Mouse (Mus musculus): ENCODE measurements around the gene Efcab9. TPM values are rescaled to one million over a fixed set of nuclear protein-coding genes. Genes with fewer than 3 reads are reported as not detected.

Gene Efcab9
- polyA plus RNA-seq, 1 experiment, result 217 TPM

GRCm38 (mm10) chr11:32536954-32537353 is 5.1 kb upstream of the Efcab9 start:
- Histone ChIP-seq H3K4me1 (ENCODE audit: control insufficient read depth, insufficient read depth, low read length) (peaks cover 17% of the 10 kb centered on the region), H3K27ac (ENCODE audit: control insufficient read depth, insufficient read depth, low read depth, low read length) (no peak overlapping the region), H3K4me3 (ENCODE audit: control insufficient read depth, low read depth, low read length) (no peak overlapping the region), H3K27me3 (ENCODE audit: control insufficient read depth, insufficient read depth, low read length) (no peaks in the 10 kb centered on the region), H3K36me3 (ENCODE audit: control insufficient read depth, insufficient read depth, low read length) (no peaks in the 10 kb centered on the region)
- TF ChIP-seq POLR2A (IDR thresholded peaks at IDR 0.05; ENCODE audit: control insufficient read depth, low read depth, low read length), result no peak
- TF ChIP-seq CTCF (IDR thresholded peaks at IDR 0.05; ENCODE audit: control insufficient read depth, insufficient read depth, insufficient replicate concordance, low read depth, low read length), result no peak

- Histone ChIP-seq H3K4me1 (ENCODE audit: control insufficient read depth, insufficient read depth, low read length) (peaks cover 17% of the 10 kb centered on the region), H3K4me3 (ENCODE audit: control insufficient read depth, low read depth, low read length) (no peak overlapping the region), H3K36me3 (ENCODE audit: control insufficient read depth, insufficient read depth, low read length) (no peaks in the 10 kb centered on the region), H3K27me3 (ENCODE audit: control insufficient read depth, insufficient read depth, low read length) (no peaks in the 10 kb centered on the region), H3K27ac (ENCODE audit: control insufficient read depth, insufficient read depth, low read depth, low read length) (no peak overlapping the region)
- TF ChIP-seq CTCF (IDR thresholded peaks at IDR 0.05; ENCODE audit: control insufficient read depth, insufficient read depth, insufficient replicate concordance, low read depth, low read length) (no peak), POLR2A (IDR thresholded peaks at IDR 0.05; ENCODE audit: control insufficient read depth, low read depth, low read length) (no peak)
These were observed 3.8 kb upstream of the Efcab9 start for GRCm38 (mm10) chr11:32535646-32536045.

- Histone ChIP-seq H3K27me3 (ENCODE audit: control insufficient read depth, insufficient read depth, low read length) (no peaks in the 10 kb centered on the region), H3K36me3 (ENCODE audit: control insufficient read depth, insufficient read depth, low read length) (no peaks in the 10 kb centered on the region), H3K4me3 (ENCODE audit: control insufficient read depth, low read depth, low read length) (peak overlapping the region; percentile 30), H3K27ac (ENCODE audit: control insufficient read depth, insufficient read depth, low read depth, low read length) (no peak overlapping the region), H3K4me1 (ENCODE audit: control insufficient read depth, insufficient read depth, low read length) (peaks cover 17% of the 10 kb centered on the region)
- no peak for TF ChIP-seq CTCF (IDR thresholded peaks at IDR 0.05; ENCODE audit: control insufficient read depth, insufficient read depth, insufficient replicate concordance, low read depth, low read length)
- no peak for TF ChIP-seq POLR2A (IDR thresholded peaks at IDR 0.05; ENCODE audit: control insufficient read depth, low read depth, low read length)
These were observed 2.7 kb upstream of the Efcab9 start for GRCm38 (mm10) chr11:32534453-32535075.

GRCm38 (mm10) chr11:32533482-32534261 is 1.8 kb upstream of the Efcab9 start:
- no peaks in the 10 kb centered on the region for H3K36me3 ChIP-seq (ENCODE audit: control insufficient read depth, insufficient read depth, low read length)
- H3K27ac ChIP-seq (ENCODE audit: control insufficient read depth, insufficient read depth, low read depth, low read length), result peak overlapping the region; percentile 15; the same call in 1 of the 2 replicates
- TF ChIP-seq POLR2A (IDR thresholded peaks at IDR 0.05; ENCODE audit: control insufficient read depth, low read depth, low read length) (no peak), CTCF (IDR thresholded peaks at IDR 0.05; ENCODE audit: control insufficient read depth, insufficient read depth, insufficient replicate concordance, low read depth, low read length) (no peak)
- peak overlapping the region; percentile 82 for H3K4me3 ChIP-seq (ENCODE audit: control insufficient read depth, low read depth, low read length)
- H3K4me1 ChIP-seq (ENCODE audit: control insufficient read depth, insufficient read depth, low read length), result peaks cover 17% of the 10 kb centered on the region
- H3K27me3 ChIP-seq (ENCODE audit: control insufficient read depth, insufficient read depth, low read length), result no peaks in the 10 kb centered on the region

- no peaks in the 10 kb centered on the region for H3K36me3 ChIP-seq (ENCODE audit: control insufficient read depth, insufficient read depth, low read length)
- H3K4me3 ChIP-seq (ENCODE audit: control insufficient read depth, low read depth, low read length), result peak within 1 kb of the TSS; percentile 82
- TF ChIP-seq POLR2A (IDR thresholded peaks at IDR 0.05; ENCODE audit: control insufficient read depth, low read depth, low read length) (peak; percentile 50; the same call in 1 of the 2 replicates), CTCF (IDR thresholded peaks at IDR 0.05; ENCODE audit: control insufficient read depth, insufficient read depth, insufficient replicate concordance, low read depth, low read length) (no peak)
- H3K4me1 ChIP-seq (ENCODE audit: control insufficient read depth, insufficient read depth, low read length), result peaks cover 19% of the 10 kb centered on the region
- peak within 1 kb of the TSS; percentile 15; the same call in 1 of the 2 replicates for H3K27ac ChIP-seq (ENCODE audit: control insufficient read depth, insufficient read depth, low read depth, low read length)
- H3K27me3 ChIP-seq (ENCODE audit: control insufficient read depth, insufficient read depth, low read length), result no peaks in the 10 kb centered on the region
These were observed 1.0 kb upstream of the Efcab9 start, which contains the start of gene Stk10 for GRCm38 (mm10) chr11:32532765-32533481. TSS of gene Stk10 (plus strand) at chr11:32533305.

- Histone ChIP-seq H3K36me3 (ENCODE audit: control insufficient read depth, insufficient read depth, low read length) (no peaks in the 10 kb centered on the region), H3K4me1 (ENCODE audit: control insufficient read depth, insufficient read depth, low read length) (peaks cover 19% of the 10 kb centered on the region), H3K27ac (ENCODE audit: control insufficient read depth, insufficient read depth, low read depth, low read length) (no peak overlapping the region), H3K4me3 (ENCODE audit: control insufficient read depth, low read depth, low read length) (no peak overlapping the region), H3K27me3 (ENCODE audit: control insufficient read depth, insufficient read depth, low read length) (no peaks in the 10 kb centered on the region)
- no peak for TF ChIP-seq POLR2A (IDR thresholded peaks at IDR 0.05; ENCODE audit: control insufficient read depth, low read depth, low read length)
These were observed 1.7 kb downstream of the Efcab9 start for GRCm38 (mm10) chr11:32530151-32530550.

GRCm38 (mm10) chr11:32527006-32527405 is 4.9 kb downstream of the Efcab9 start:
- Histone ChIP-seq H3K36me3 (ENCODE audit: control insufficient read depth, insufficient read depth, low read length) (no peaks in the 10 kb centered on the region; the same call in 1 of the 2 replicates), H3K27me3 (ENCODE audit: control insufficient read depth, insufficient read depth, low read length) (no peaks in the 10 kb centered on the region), H3K4me1 (ENCODE audit: control insufficient read depth, insufficient read depth, low read length) (peaks cover 2% of the 10 kb centered on the region; the same call in 1 of the 2 replicates), H3K27ac (ENCODE audit: control insufficient read depth, insufficient read depth, low read depth, low read length) (no peak overlapping the region), H3K4me3 (ENCODE audit: control insufficient read depth, low read depth, low read length) (peak overlapping the region; percentile 70)
- no peak for TF ChIP-seq POLR2A (IDR thresholded peaks at IDR 0.05; ENCODE audit: control insufficient read depth, low read depth, low read length)
- TF ChIP-seq CTCF (IDR thresholded peaks at IDR 0.05; ENCODE audit: control insufficient read depth, insufficient read depth, insufficient replicate concordance, low read depth, low read length), result no peak
